Mouse (Mus musculus) frontal cortex, postnatal 14 days (tissue): ENCODE measurements around the gene Nkiras2.
"Not testable (repeated sequence)": the region's sequence is repeated elsewhere in the genome, so short reads cannot be mapped to it uniquely, and the experiment has no call there.

Source experiments
- DNase-seq, 2 experiments: peaks; one replicate each; pipeline ENCODE4 v3.0.0; 2022; ENCODE audit warnings: low spot score in 2 of 2

Nkiras2 gene

DNA sequence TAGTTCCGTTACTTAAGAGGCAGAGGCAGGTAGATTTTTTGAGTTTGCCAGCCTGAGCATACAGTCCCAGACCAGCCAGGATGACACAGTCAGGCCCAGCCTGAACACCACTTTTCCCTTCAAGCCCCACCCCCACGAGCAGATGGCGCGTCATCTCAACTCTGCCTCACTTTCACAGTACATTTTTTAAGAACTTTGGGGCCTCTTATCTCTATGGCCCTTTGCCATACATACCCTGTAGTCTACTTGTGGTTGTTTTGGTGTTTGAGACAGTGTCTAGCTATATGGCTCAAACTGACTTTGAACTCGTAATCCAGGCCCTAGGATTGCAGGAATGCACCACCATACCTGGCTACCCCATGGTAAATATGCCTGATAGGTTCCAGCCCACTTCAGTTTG lies 9.0 kb downstream of the Nkiras2 start:
- no peak for DNase-seq

DNA sequence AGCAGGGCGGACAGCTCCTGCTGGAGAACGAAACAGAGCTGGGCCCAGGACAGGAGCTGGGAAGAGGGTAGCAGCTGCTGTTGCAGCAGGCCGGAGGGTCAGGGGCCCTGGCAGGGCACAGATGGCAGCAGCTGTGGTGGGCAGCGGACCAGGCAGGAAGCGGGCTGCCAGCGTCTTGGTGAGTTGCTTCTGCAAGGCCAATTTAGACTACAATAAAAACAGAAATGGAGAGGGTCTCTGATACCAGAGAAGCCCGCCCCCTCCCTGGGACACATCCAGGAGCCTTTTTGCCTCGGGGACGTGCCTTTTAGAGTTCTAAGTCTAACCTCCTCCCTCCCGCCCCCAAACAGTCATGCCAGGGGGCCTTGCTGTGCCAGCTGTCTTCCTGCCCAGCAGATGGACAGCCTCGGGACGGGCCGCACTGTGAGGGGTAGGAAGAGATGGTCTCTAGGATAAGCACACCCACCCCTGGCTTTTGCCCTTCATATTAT lies 9.9 kb downstream of the Nkiras2 start:
- no peak for DNase-seq

DNA sequence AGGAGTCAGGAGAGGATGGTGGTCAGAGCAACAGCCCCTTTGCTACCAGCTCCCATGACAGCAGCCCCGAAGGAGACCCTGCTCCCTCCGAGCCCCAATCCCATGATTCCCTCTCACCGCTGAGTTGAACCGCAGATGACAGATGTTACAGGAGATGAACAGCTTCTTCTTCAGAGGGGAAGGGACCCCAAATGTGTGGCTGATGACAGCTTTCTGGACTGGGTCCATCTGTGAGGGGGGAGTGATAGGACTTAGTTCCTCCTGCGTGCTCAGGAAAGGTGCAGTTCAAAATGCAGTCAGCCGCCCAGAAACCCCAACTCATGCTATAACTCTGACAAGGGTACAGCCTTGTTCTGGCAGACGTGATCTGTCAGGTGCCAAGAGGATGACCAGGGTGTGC lies 15.5 kb downstream of the Nkiras2 start:
- DNase-seq: no peak

DNA sequence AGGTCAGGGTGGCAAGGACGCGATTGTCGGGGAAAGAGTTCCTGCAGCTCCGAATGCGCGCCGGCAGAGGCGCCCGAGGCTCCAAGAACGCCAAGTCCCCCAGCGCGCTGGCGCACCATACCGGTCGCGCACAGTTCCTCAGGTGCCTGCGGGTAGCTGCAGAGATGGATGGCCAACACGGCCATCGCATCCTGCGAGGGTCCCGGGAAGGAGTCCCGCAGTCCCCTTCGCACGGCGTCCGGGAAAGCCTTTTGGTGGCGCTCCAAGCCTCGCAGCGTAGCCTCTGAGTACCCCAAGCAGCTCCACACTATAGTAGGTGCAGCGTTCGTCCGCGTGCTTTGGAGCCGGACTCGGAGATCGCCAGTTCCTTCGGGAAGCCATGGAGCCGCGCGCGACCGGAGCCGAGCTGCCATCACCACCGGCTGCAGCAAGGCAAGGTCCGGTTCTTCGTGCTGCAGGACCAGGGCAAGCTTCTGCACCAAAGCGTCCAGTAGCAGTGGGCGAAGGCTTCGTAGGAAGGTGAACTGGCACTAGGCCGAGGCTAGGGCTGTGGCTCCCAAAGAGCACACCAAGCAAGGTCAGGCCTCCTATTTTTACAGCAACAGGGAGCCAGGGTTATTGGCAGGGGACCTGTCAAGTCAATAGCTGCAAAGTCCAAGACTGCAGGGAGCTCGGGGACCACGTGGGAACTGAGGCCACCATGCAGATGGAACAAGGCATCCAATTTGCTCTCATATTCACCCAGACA lies 21.3 kb downstream of the Nkiras2 start:
- DNase-seq: peak in 1 of 2 experiments; percentile 50

DNA sequence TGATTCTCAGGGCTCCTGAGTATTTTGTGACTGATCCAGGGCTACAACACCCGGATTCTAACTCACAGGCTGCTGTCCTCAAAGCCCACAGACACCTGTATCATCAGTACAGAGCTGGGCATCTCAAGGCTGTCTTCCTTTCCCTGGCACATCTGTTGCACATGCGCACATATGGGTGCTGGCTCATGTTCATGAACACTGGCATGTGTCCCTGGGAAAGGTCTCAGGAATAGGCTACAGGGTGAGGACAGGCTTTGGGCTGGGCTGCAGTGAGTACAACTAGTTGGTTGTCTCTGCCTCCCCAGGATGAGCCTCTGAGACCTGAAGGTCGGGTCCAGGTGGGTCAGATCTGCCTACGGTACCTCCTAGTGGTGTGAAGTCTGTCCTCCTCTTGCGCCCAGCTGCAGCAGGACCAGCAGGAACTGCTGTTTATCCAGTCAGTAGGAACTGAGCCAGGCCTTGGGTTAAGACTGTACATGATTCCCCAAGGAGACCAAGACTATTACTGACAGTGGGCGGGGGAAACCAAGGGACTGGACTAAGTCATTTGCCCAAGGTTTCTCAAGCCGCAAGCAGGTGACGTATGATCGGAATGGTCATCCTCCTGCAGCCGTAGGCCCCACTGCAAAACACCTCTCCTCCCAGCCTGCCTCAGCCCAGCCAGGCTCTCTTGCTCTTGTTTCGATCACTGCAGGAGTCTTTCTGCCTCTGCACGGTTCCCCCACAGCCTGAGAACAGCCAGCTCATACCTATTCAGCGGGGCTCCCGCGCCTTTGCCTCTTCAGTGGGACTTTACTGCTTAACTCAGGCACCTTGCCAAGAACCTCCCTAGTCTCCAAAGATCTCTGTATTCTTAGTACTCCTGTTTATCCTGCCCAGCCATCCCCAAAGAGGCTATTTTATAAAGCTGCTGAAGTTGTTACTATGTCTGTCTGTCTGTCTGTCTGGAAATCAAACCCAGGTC lies 24.9 kb downstream of the Nkiras2 start:
- no peak for DNase-seq

DNA sequence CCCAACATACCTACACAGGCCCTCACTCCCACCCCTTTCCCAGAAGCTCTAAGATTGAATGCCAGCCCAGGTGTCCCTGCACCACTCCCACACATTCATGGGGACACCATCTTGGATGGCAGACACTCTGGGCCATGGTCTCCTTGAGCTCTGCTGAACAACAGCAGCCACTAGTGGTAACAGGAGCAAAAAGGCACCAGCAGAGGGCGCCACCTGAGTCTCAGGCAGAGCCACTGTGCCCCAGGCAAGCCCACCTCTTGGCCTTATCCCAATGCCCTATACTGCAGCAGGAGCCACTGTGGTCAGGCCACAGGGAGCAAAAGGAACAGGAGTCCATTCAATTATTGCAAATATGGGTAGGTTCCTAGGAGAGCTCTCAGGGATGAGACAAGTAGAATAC lies 27.2 kb downstream of the Nkiras2 start:
- DNase-seq: no peak

DNA sequence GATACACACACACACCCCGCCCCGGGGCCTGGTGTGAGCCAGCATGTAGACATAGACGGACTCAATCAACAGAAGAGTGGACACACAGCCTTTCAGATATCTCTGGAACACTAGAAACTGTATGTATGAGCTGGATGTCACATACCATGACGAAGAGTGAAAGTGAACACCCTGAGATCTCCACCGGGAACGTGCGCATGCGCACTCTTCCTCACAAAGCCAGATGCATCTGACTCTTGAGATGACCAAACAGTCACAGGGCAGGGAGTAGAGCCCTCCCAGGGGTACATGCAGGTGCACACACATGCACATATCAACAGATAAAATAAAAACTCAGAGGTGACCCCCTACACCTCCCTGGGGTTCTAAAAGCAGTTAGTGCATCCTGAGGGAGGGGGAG lies 29.4 kb downstream of the Nkiras2 start:
- DNase-seq: no peak

DNA sequence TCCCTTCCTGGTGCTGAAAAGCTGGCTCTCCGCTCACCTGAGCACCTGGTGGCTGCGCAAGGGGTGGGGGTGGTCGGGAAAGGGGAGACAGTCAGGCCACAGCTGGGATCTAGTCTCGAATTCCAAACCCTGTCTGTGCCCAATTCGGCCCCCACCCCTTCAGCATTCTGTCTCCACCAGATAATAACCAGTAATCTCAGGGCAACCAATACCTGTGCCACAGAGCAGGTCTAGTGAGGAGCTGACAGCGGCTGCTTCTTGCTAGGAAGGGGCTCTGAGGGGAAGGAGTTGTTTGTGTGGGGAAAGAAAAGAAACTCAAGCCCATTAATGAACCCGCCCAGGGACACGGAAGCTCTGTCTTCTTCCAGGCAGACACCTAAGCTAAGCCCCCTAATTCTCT lies 32.2 kb downstream of the Nkiras2 start:
- DNase-seq: no peak

DNA sequence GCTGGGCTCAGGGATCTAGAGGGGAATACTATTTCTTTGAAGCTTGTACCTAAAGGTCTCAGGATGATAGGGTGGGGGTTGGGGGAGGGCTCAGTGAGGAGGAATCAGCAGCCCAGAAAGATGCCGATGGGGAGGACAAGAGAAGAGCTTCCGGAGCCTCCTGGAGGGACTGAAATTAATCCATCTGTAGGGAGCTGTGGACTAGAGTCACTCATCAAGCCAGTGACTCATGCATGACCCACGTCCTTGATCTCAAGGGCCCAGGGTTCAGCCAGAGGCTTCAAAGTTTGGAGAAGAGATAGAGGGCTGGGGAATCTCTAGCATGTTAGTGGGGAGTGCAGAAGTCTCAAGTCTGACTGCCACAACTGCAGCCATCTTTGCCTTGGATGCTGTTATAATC lies 32.7 kb downstream of the Nkiras2 start:
- DNase-seq: no peak

DNA sequence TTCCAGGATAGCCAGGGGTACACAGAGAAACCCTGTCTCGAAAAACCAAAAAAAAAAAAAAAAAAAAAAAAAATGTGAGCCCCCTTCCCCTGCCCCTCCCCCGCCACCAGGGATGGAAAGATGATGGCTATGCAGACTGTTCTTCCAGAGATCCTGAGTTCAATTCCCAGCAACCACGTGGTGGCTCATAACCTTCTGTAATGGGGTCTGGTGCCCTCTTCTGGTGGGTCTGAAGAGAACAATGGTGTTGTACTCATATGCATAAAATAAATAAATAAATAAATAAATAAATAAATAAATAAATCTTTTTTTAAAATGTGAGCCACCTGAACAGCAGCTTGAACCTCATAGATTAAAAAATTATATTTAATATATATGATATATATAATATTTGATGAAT lies 36.5 kb downstream of the Nkiras2 start:
- not testable (repeated sequence) for DNase-seq

DNA sequence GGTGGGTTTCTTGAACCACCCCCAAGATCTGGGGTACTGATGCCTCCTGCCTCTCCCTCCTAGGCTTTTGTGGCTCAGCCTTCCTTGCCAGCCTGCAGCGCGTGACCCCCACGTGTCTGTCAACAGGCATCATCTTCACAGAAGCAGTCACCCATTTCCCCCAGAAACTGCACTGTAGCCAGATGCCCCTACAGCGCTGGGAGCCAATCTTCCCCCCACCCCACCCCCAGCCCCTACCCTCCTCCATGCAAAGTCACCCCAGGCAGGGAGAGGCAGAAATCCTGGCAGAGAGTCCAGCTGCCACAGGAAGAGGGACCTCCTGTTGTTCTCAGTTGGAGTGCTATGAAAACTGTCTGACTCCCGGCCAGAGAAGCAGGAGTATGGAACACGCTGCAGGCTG lies 37.4 kb downstream of the Nkiras2 start:
- DNase-seq: no peak

DNA sequence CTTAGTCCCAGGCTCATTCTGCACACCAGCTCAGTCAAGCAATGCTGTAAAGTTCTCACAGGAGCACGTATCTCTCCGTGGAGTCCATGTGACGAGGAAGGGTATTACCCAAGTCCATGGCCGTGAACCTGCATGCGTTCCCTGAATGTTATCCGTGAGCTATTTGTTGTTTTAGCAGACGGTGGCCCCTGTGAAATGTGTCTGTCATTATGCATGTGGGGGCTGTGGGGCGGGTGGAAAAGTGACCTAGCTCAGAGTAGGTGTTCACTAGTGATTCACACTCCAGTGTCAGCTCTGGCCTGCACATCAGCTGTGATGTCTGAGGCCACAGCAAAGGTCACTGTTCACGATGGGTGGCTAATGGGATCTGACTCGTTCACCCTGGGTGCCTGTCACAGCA lies 40.8 kb downstream of the Nkiras2 start:
- no peak for DNase-seq

DNA sequence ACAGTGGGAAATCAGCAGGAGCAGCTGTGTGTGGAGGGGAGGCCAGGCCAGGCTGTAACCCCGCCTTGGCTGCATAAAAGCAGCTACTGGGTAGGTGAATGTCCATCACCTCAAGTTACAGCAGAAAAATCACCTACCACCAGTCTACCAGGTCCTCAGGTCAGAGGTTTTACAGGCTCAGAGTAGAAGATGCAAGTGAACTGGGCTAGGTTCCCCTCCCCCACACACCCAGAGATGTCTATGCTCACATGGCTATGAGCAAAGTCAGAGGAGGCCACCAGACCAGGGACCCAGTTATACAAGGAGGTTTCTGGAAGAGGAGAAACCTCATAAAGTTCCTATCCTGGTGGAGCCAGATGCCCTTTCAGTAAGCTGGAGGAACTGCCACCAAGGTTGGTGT lies 52.0 kb downstream of the Nkiras2 start:
- DNase-seq: no peak

DNA sequence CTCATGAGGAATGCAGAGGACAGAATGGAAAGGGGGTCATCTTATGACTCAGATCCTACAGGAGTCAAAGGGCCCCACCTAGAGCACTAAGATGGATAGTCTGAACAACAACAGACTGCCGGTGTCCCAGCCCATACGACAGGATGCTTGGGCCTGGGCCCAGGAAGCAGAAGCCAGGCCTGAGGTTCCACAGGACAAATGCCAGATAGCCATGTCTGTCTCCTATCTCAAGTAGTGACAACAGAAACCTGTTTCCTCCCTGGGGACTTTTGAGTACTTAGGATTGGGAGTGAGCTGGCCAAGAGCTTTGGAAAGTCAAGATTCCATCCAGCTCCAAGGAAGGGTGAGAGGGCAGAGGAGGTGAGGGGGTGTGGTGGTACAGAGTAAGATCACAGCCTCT lies 52.9 kb downstream of the Nkiras2 start:
- no peak for DNase-seq

DNA sequence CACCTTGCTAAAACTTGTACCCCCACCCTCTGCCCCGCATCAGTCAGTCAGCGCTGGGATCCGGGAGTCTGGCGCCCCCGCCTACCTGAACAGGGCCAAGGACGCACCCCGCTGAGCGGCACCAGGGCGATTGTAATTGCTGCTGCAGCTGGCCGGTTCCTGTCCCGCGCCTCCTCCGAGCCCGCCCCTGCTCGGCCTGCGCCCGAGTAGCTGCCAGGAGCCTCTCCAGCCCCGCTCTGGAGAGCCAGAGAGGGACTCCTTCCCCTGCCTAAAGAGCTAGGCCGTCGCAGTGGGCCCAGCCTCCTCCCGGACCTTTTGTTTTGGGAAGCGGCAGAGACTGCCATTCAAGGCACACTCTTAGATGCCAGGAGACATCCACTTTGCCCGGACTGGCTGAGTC lies 54.1 kb downstream of the Nkiras2 start:
- DNase-seq: no peak
